Mouse (Mus musculus) midbrain, embryonic 15.5 days (tissue): Measurements from ENCODE around the gene Them7. TPM values are rescaled to one million over a fixed set of nuclear protein-coding genes. Genes with fewer than 3 reads are reported as not detected.

Experiments
- ATAC-seq: fragments of 200-750 bp; cut with Nextera tagmentation; replicated peaks from 2 replicates; pipeline ENCODE4 v1.8.0; 2017; ENCODE audit warnings: moderate TSS enrichment
- H3K27ac ChIP-seq: fragments of 300-500 bp; sonication (generic); 2 replicates; pipeline ENCODE4 v1.5.1; 2015; ENCODE audit warnings: mild to moderate bottlenecking, inconsistent platforms
- H3K27me3 ChIP-seq: fragments of 300-500 bp; sonication (generic); replicated peaks from 2 replicates; pipeline ENCODE4 v1.6.1; 2015; ENCODE audit warnings: inconsistent platforms
- H3K36me3 ChIP-seq: fragments of 300-500 bp; sonication (generic); replicated peaks from 2 replicates; pipeline ENCODE4 v1.6.1; 2015; ENCODE audit warnings: inconsistent platforms
- H3K4me1 ChIP-seq: fragments of 300-500 bp; sonication (generic); 2 replicates; pipeline ENCODE4 v1.6.1; 2015; ENCODE audit warnings: inconsistent platforms
- H3K4me2 ChIP-seq: fragments of 300-500 bp; sonication (generic); 2 replicates; pipeline ENCODE4 v1.6.1; 2015; ENCODE audit warnings: inconsistent platforms, mild to moderate bottlenecking, moderate library complexity
- H3K4me3 ChIP-seq: fragments of 300-500 bp; sonication (generic); 2 replicates; pipeline ENCODE4 v1.5.1; 2015; ENCODE audit warnings: mild to moderate bottlenecking, inconsistent platforms
- H3K9ac ChIP-seq: fragments of 300-500 bp; sonication (generic); 2 replicates; pipeline ENCODE4 v1.6.1; 2015; ENCODE audit warnings: mild to moderate bottlenecking, inconsistent platforms
- H3K9me3 ChIP-seq: fragments of 300-500 bp; sonication (generic); 2 replicates; pipeline ENCODE4 v1.6.1; 2016; ENCODE audit warnings: inconsistent platforms
- WGBS: fragments of 180-500 bp; shearing (Covaris S2); methylation state at CpG from one replicate; pipeline ENCODE4 v1.1.7; 2015; ENCODE audit warnings: mixed read lengths; 5-methylcytosine and 5-hydroxymethylcytosine counted together
- polyA plus RNA-seq: library from polyadenylated mRNA; unstranded; fragments of >200 nt; fragmentation: Nextera tagmentation; extraction: Ambion mirVana; gene quantifications from 2 replicates; pipeline ENCODE4 v1.2.1, GENCODE M21; 2015

The Them7 gene
- polyA plus RNA-seq, 1 experiment from 2014 or later, result not detected

- no peaks in the 10 kb centered on the region for H3K9me3 ChIP-seq
- H3K27me3 ChIP-seq, result 0 out of 2 replicates have a peak, but pooled peaks cover 5% of the 10 kb centered on the region
- WGBS, result 95% methylated on average over 4 of the region's 4 CpGs
- no peak overlapping the region for H3K4me2 ChIP-seq
- ATAC-seq, result no peak
- peaks cover 3% of the 10 kb centered on the region; the same call in 1 of the 2 replicates for H3K4me1 ChIP-seq
- no peak overlapping the region for H3K27ac ChIP-seq
- no peaks in the 10 kb centered on the region for H3K36me3 ChIP-seq
- no peak overlapping the region for H3K9ac ChIP-seq
- H3K4me3 ChIP-seq, result no peak overlapping the region
These were observed 105.9 kb downstream of the Them7 start for GRCm38 (mm10) chr2:105330024-105330423.

GRCm38 (mm10) chr2:105333107-105333506 is 109.0 kb downstream of the Them7 start:
- Histone ChIP-seq H3K36me3 (no peaks in the 10 kb centered on the region), H3K27me3 (0 out of 2 replicates have a peak, but pooled peaks cover 5% of the 10 kb centered on the region), H3K4me2 (no peak overlapping the region), H3K4me1 (peaks cover 16% of the 10 kb centered on the region), H3K9ac (no peak overlapping the region), H3K9me3 (no peaks in the 10 kb centered on the region), H3K27ac (no peak overlapping the region), H3K4me3 (no peak overlapping the region)
- ATAC-seq, result no peak
- 69% methylated on average over 8 of the region's 8 CpGs for WGBS

GRCm38 (mm10) chr2:105333976-105334713 is 110.0 kb downstream of the Them7 start:
- no peaks in the 10 kb centered on the region for H3K36me3 ChIP-seq
- peak overlapping the region; percentile 28 for H3K4me2 ChIP-seq
- peaks cover 16% of the 10 kb centered on the region for H3K4me1 ChIP-seq
- no peak overlapping the region for H3K9ac ChIP-seq
- 26% methylated on average over 10 of the region's 10 CpGs for WGBS
- H3K9me3 ChIP-seq, result no peaks in the 10 kb centered on the region
- H3K4me3 ChIP-seq, result no peak overlapping the region
- ATAC-seq, result peak; percentile 87
- 0 out of 2 replicates have a peak, but pooled peaks cover 5% of the 10 kb centered on the region for H3K27me3 ChIP-seq
- peak overlapping the region; percentile 66 for H3K27ac ChIP-seq

GRCm38 (mm10) chr2:105335661-105336060 is 111.5 kb downstream of the Them7 start:
- ATAC-seq, result no peak
- H3K9me3 ChIP-seq, result no peaks in the 10 kb centered on the region
- H3K36me3 ChIP-seq, result no peaks in the 10 kb centered on the region
- no peak overlapping the region for H3K4me3 ChIP-seq
- no peak overlapping the region for H3K9ac ChIP-seq
- peaks cover 16% of the 10 kb centered on the region for H3K4me1 ChIP-seq
- H3K27me3 ChIP-seq, result 0 out of 2 replicates have a peak, but pooled peaks cover 8% of the 10 kb centered on the region
- no peak overlapping the region for H3K4me2 ChIP-seq
- no peak overlapping the region for H3K27ac ChIP-seq
- WGBS, result 65% methylated on average over 2 of the region's 2 CpGs

- Histone ChIP-seq H3K9ac (no peak overlapping the region), H3K36me3 (no peaks in the 10 kb centered on the region), H3K9me3 (no peaks in the 10 kb centered on the region), H3K27ac (no peak overlapping the region), H3K4me1 (peaks cover 16% of the 10 kb centered on the region), H3K27me3 (0 out of 2 replicates have a peak, but pooled peaks cover 2% of the 10 kb centered on the region), H3K4me2 (no peak overlapping the region), H3K4me3 (no peak overlapping the region)
- no peak for ATAC-seq
- WGBS, result 16% methylated on average over 12 of the region's 12 CpGs
These were observed 112.4 kb downstream of the Them7 start for GRCm38 (mm10) chr2:105336314-105337027.

GRCm38 (mm10) chr2:105337171-105337875 is 113.2 kb downstream of the Them7 start:
- Histone ChIP-seq H3K27me3 (0 out of 2 replicates have a peak, but pooled peaks cover 2% of the 10 kb centered on the region), H3K4me1 (peaks cover 16% of the 10 kb centered on the region), H3K36me3 (no peaks in the 10 kb centered on the region), H3K4me2 (no peak overlapping the region), H3K9ac (no peak overlapping the region), H3K27ac (no peak overlapping the region), H3K9me3 (no peaks in the 10 kb centered on the region), H3K4me3 (no peak overlapping the region)
- no peak for ATAC-seq
- 33% methylated on average over 8 of the region's 8 CpGs for WGBS

- Histone ChIP-seq H3K9me3 (no peaks in the 10 kb centered on the region), H3K4me1 (peaks cover 13% of the 10 kb centered on the region; the same call in 1 of the 2 replicates), H3K27me3 (0 out of 2 replicates have a peak, but pooled peaks cover 8% of the 10 kb centered on the region), H3K4me2 (no peak overlapping the region), H3K27ac (no peak overlapping the region), H3K4me3 (no peak overlapping the region), H3K36me3 (no peaks in the 10 kb centered on the region), H3K9ac (no peak overlapping the region)
- 66% methylated on average over 3 of the region's 3 CpGs for WGBS
- ATAC-seq, result no peak
These were observed 115.9 kb downstream of the Them7 start for GRCm38 (mm10) chr2:105339993-105340392.

- Histone ChIP-seq H3K27ac (no peak overlapping the region), H3K36me3 (no peaks in the 10 kb centered on the region), H3K9me3 (no peaks in the 10 kb centered on the region), H3K4me2 (no peak overlapping the region), H3K9ac (no peak overlapping the region), H3K27me3 (0 out of 2 replicates have a peak, but pooled peaks cover 4% of the 10 kb centered on the region), H3K4me3 (no peak overlapping the region), H3K4me1 (no peaks in the 10 kb centered on the region; the same call in 1 of the 2 replicates)
- no peak for ATAC-seq
- 47% methylated on average over 6 of the region's 6 CpGs for WGBS
These were observed 124.8 kb downstream of the Them7 start for GRCm38 (mm10) chr2:105348886-105349285.

- Histone ChIP-seq H3K4me1 (no peaks in the 10 kb centered on the region), H3K4me2 (no peak overlapping the region)
- 66% methylated on average over 5 of the region's 5 CpGs for WGBS
These were observed 132.7 kb downstream of the Them7 start for GRCm38 (mm10) chr2:105356791-105357190.

GRCm38 (mm10) chr2:105358040-105358439 is 133.9 kb downstream of the Them7 start:
- Histone ChIP-seq H3K27ac (no peak overlapping the region), H3K9me3 (no peaks in the 10 kb centered on the region), H3K4me2 (no peak overlapping the region), H3K4me3 (no peak overlapping the region), H3K27me3 (no peaks in the 10 kb centered on the region), H3K4me1 (no peaks in the 10 kb centered on the region), H3K36me3 (no peaks in the 10 kb centered on the region), H3K9ac (no peak overlapping the region)
- no peak for ATAC-seq
- WGBS, result 85% methylated on average over 3 of the region's 3 CpGs

More at GRCm38 (mm10) chr2:105356791-105357190, 132.7 kb downstream of the Them7 start:
- Histone ChIP-seq H3K4me3 (no peak overlapping the region), H3K27ac (no peak overlapping the region), H3K9me3 (no peaks in the 10 kb centered on the region), H3K27me3 (no peaks in the 10 kb centered on the region), H3K36me3 (no peaks in the 10 kb centered on the region), H3K9ac (no peak overlapping the region)
- ATAC-seq, result no peak

GRCm38 (mm10) chr2:105367623-105368022 is 143.5 kb downstream of the Them7 start:
- WGBS, result 51% methylated on average over 4 of the region's 4 CpGs
- H3K9ac ChIP-seq, result no peak overlapping the region
- peaks cover 11% of the 10 kb centered on the region for H3K4me1 ChIP-seq
- ATAC-seq, result no peak
- no peaks in the 10 kb centered on the region for H3K9me3 ChIP-seq
- no peaks in the 10 kb centered on the region for H3K36me3 ChIP-seq
- no peak overlapping the region for H3K4me2 ChIP-seq
- no peak overlapping the region for H3K4me3 ChIP-seq
- no peak overlapping the region for H3K27ac ChIP-seq
- H3K27me3 ChIP-seq, result peaks cover 8% of the 10 kb centered on the region; the same call in 1 of the 2 replicates

- Histone ChIP-seq H3K27me3 (peaks cover 13% of the 10 kb centered on the region), H3K4me1 (peaks cover 11% of the 10 kb centered on the region), H3K9me3 (no peaks in the 10 kb centered on the region), H3K9ac (peak overlapping the region; percentile 9; the same call in 1 of the 2 replicates), H3K4me2 (peak overlapping the region; percentile 52), H3K4me3 (peak overlapping the region; percentile 32), H3K36me3 (no peaks in the 10 kb centered on the region), H3K27ac (peak overlapping the region; percentile 22; the same call in 1 of the 2 replicates)
- peak; percentile 66 for ATAC-seq
- WGBS, result 5% methylated on average over 10 of the region's 10 CpGs
These were observed 146.1 kb downstream of the Them7 start for GRCm38 (mm10) chr2:105370240-105370639.
